Mouse (Mus musculus): ENCODE results near the gene Trappc12. TPM values are rescaled to one million over a fixed set of nuclear protein-coding genes. Genes with fewer than 3 reads are reported as not detected.
A peak's percentile ranks its signal among the peaks of the same experiment; 100 is the strongest.

Gene Trappc12
- 0.72 and 0.85 TPM in 2 replicates for polyA plus RNA-seq (2012)

GRCm38 (mm10) chr12:28750021-28750633 lies at the start of gene Trappc12:
Trappc12 (minus strand) TSS chr12:28750472.
- Histone ChIP-seq H3K9me3 (ENCODE audit: control insufficient read depth, low read length) (no peaks in the 10 kb centered on the region), H3K4me3 (replicated peaks) (peak within 1 kb of the TSS; percentile 73), H3K36me3 (ENCODE audit: control insufficient read depth) (peaks cover 29% of the 10 kb centered on the region), H3K4me1 (ENCODE audit: control insufficient read depth) (peaks cover 58% of the 10 kb centered on the region), H3K27me3 (ENCODE audit: control insufficient read depth) (no peaks in the 10 kb centered on the region)
- no peak for TF ChIP-seq GATA1 (IDR thresholded peaks at IDR 0.05; ENCODE audit: low read length)
- TF ChIP-seq TAL1 (IDR thresholded peaks at IDR 0.05; ENCODE audit: low read length): no peak

DNA sequence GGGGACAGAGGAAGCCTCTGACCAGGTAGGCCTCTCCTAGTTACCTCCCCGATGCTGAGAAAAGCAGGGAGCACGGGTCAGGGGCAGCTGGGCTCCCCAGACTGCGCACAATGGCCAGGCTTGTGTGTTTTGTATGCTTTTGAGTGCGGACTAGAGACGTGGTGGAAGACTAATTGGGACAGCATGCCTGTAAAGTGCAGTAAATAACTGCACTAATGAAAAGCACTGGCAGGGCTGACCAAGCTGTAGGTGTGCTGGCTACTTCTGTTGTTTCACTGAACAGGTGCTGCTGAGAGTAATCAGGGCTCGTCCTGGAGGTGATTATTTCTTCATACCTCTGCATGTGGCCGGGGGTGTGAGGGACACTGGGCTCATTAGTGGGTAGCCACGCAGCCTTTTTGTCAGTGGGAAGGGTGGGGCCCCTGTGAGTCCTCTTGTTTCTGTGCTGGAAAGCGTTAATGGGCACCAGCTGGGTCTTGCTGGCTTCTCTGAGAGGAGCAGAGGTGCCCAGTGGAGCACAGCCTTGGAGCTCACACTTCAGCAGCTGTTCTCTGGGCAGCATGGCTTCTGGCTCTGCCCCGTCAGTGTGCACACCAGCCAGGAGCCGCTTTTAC lies 49.6 kb upstream of the Trappc12 start:
- peaks cover 53% of the 10 kb centered on the region for H3K4me1 ChIP-seq (ENCODE audit: control insufficient read depth)
- no peak overlapping the region for H3K4me3 ChIP-seq (replicated peaks)
- TF ChIP-seq TAL1 (IDR thresholded peaks at IDR 0.05; ENCODE audit: low read length) (no peak), GATA1 (IDR thresholded peaks at IDR 0.05; ENCODE audit: low read length) (no peak)
- peaks cover 9% of the 10 kb centered on the region for H3K36me3 ChIP-seq (ENCODE audit: control insufficient read depth)
- H3K27me3 ChIP-seq (ENCODE audit: control insufficient read depth): no peaks in the 10 kb centered on the region
- no peaks in the 10 kb centered on the region for H3K9me3 ChIP-seq (ENCODE audit: control insufficient read depth, low read length)

- Histone ChIP-seq H3K4me3 (replicated peaks) (no peak overlapping the region), H3K4me1 (ENCODE audit: control insufficient read depth) (peaks cover 28% of the 10 kb centered on the region), H3K36me3 (ENCODE audit: control insufficient read depth) (peaks cover 2% of the 10 kb centered on the region; the same call in 1 of the 2 replicates), H3K27me3 (ENCODE audit: control insufficient read depth) (no peaks in the 10 kb centered on the region), H3K9me3 (ENCODE audit: control insufficient read depth, low read length) (no peaks in the 10 kb centered on the region)
- TF ChIP-seq GATA1 (IDR thresholded peaks at IDR 0.05; ENCODE audit: low read length) (no peak), TAL1 (IDR thresholded peaks at IDR 0.05; ENCODE audit: low read length) (no peak)
Measured at GRCm38 (mm10) chr12:28796881-28797420, 46.7 kb upstream of the Trappc12 start.

DNA sequence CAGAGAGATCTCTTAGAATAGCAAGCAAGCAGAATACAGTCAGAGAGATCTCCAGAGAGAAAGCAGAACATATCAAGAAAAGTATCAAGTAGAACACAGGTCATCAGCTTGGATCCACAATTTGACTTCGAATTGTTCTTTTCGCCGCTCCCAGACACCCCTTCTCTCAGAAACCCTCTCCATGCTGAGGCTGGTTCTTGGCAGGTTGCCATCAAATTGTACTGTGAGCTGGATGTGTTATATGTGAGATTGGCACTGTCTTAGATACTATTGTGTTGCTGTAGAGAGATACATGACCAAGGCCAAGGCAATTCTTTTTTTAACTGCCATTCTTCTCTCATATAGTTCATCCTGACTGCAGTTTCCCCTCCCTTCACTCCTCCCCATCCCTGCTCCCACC lies 44.8 kb upstream of the Trappc12 start:
- TF ChIP-seq TAL1 (IDR thresholded peaks at IDR 0.05; ENCODE audit: low read length): no peak
- Histone ChIP-seq H3K36me3 (ENCODE audit: control insufficient read depth) (no peaks in the 10 kb centered on the region), H3K4me3 (replicated peaks) (no peak overlapping the region), H3K27me3 (ENCODE audit: control insufficient read depth) (no peaks in the 10 kb centered on the region), H3K9me3 (ENCODE audit: control insufficient read depth, low read length) (no peaks in the 10 kb centered on the region), H3K4me1 (ENCODE audit: control insufficient read depth) (peaks cover 13% of the 10 kb centered on the region)

DNA sequence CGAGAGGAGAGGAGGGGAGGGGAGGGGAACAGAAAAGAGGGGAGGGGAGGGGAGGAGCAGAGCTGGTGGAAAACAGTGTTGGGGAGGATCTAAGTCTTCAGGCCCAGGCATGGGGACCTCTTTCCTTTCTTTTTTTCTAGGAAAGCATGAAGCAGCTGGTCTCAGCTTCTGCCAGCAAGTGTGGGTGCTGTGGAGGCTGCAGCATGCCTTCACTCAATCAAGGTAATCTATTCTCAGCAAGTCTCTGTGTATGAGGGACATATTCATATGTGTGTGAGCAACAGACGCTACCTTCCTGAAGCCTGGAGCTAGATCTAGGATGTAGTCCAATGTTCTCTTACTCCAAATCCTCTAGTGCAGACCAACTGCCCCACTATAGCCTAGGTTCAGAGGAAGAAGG lies 43.4 kb upstream of the Trappc12 start:
- Histone ChIP-seq H3K27me3 (ENCODE audit: control insufficient read depth) (no peaks in the 10 kb centered on the region), H3K4me3 (replicated peaks) (no peak overlapping the region), H3K36me3 (ENCODE audit: control insufficient read depth) (no peaks in the 10 kb centered on the region), H3K9me3 (ENCODE audit: control insufficient read depth, low read length) (no peaks in the 10 kb centered on the region), H3K4me1 (ENCODE audit: control insufficient read depth) (peaks cover 8% of the 10 kb centered on the region)
- TF ChIP-seq GATA1 (IDR thresholded peaks at IDR 0.05; ENCODE audit: low read length) (no peak), TAL1 (IDR thresholded peaks at IDR 0.05; ENCODE audit: low read length) (no peak)

- Histone ChIP-seq H3K4me3 (replicated peaks) (no peak overlapping the region), H3K36me3 (ENCODE audit: control insufficient read depth) (no peaks in the 10 kb centered on the region), H3K4me1 (ENCODE audit: control insufficient read depth) (peaks cover 8% of the 10 kb centered on the region), H3K27me3 (ENCODE audit: control insufficient read depth) (no peaks in the 10 kb centered on the region), H3K9me3 (ENCODE audit: control insufficient read depth, low read length) (no peaks in the 10 kb centered on the region)
- TF ChIP-seq TAL1 (IDR thresholded peaks at IDR 0.05; ENCODE audit: low read length) (no peak), GATA1 (IDR thresholded peaks at IDR 0.05; ENCODE audit: low read length) (no peak)
Measured at GRCm38 (mm10) chr12:28792613-28793012, 42.3 kb upstream of the Trappc12 start.

- TF ChIP-seq GATA1 (IDR thresholded peaks at IDR 0.05; ENCODE audit: low read length): no peak
- no peak for TF ChIP-seq TAL1 (IDR thresholded peaks at IDR 0.05; ENCODE audit: low read length)
- Histone ChIP-seq H3K4me1 (ENCODE audit: control insufficient read depth) (peaks cover 11% of the 10 kb centered on the region), H3K27me3 (ENCODE audit: control insufficient read depth) (no peaks in the 10 kb centered on the region), H3K4me3 (replicated peaks) (no peak overlapping the region), H3K36me3 (ENCODE audit: control insufficient read depth) (no peaks in the 10 kb centered on the region), H3K9me3 (ENCODE audit: control insufficient read depth, low read length) (no peaks in the 10 kb centered on the region)
Measured at GRCm38 (mm10) chr12:28786310-28786709, 36.0 kb upstream of the Trappc12 start.

GRCm38 (mm10) chr12:28785299-28785698 lies 35.0 kb upstream of the Trappc12 start:
- no peaks in the 10 kb centered on the region for H3K36me3 ChIP-seq (ENCODE audit: control insufficient read depth)
- H3K4me3 ChIP-seq (replicated peaks): no peak overlapping the region
- TF ChIP-seq TAL1 (IDR thresholded peaks at IDR 0.05; ENCODE audit: low read length): no peak
- TF ChIP-seq GATA1 (IDR thresholded peaks at IDR 0.05; ENCODE audit: low read length): no peak
- peaks cover 13% of the 10 kb centered on the region for H3K4me1 ChIP-seq (ENCODE audit: control insufficient read depth)
- no peaks in the 10 kb centered on the region for H3K27me3 ChIP-seq (ENCODE audit: control insufficient read depth)
- no peaks in the 10 kb centered on the region for H3K9me3 ChIP-seq (ENCODE audit: control insufficient read depth, low read length)

DNA sequence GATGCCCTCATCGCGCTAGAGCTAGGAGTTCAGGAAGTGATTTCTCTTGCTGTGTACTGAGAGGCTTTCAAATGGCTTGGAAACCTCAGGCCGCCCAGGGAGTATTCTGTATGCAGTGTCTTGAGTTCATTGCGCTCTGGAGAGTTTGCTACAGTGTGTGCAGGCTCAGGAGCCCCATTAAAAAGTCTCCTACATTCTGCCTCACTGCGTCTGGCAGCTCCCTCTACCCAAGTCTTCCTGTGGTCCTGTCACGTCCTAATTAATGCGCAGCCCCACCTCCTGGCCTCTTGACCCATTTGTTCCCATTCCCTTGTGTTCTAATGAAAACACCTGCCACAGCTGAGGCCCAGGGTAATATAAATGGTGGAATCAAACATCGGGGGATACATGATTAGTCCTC lies 34.6 kb upstream of the Trappc12 start:
- H3K9me3 ChIP-seq (ENCODE audit: control insufficient read depth, low read length): no peaks in the 10 kb centered on the region
- no peak overlapping the region for H3K4me3 ChIP-seq (replicated peaks)
- H3K36me3 ChIP-seq (ENCODE audit: control insufficient read depth): no peaks in the 10 kb centered on the region
- no peaks in the 10 kb centered on the region for H3K27me3 ChIP-seq (ENCODE audit: control insufficient read depth)
- H3K4me1 ChIP-seq (ENCODE audit: control insufficient read depth): peaks cover 13% of the 10 kb centered on the region
- TF ChIP-seq GATA1 (IDR thresholded peaks at IDR 0.05; ENCODE audit: low read length): no peak
- TF ChIP-seq TAL1 (IDR thresholded peaks at IDR 0.05; ENCODE audit: low read length): no peak

Measured in erythroblast, embryonic 14.5 days (primary cell).